Mouse (Mus musculus) mouse trophoblast stem cell (cell line): ENCODE data around the gene Npdc1.
"Not testable (repeated sequence)": the region's sequence is repeated elsewhere in the genome, so short reads cannot be mapped to it uniquely, and the experiment has no call there.

Experiments
- in situ Hi-C, 2 experiments: fragments of 300-500 bp; cut with MseI, MboI; formaldehyde crosslinking; loops; 2 replicates in 1 of 2; 3 replicates in 1 of 2; pipeline ENCODE4 v1.15.1; 2025

Gene Npdc1

DNA sequence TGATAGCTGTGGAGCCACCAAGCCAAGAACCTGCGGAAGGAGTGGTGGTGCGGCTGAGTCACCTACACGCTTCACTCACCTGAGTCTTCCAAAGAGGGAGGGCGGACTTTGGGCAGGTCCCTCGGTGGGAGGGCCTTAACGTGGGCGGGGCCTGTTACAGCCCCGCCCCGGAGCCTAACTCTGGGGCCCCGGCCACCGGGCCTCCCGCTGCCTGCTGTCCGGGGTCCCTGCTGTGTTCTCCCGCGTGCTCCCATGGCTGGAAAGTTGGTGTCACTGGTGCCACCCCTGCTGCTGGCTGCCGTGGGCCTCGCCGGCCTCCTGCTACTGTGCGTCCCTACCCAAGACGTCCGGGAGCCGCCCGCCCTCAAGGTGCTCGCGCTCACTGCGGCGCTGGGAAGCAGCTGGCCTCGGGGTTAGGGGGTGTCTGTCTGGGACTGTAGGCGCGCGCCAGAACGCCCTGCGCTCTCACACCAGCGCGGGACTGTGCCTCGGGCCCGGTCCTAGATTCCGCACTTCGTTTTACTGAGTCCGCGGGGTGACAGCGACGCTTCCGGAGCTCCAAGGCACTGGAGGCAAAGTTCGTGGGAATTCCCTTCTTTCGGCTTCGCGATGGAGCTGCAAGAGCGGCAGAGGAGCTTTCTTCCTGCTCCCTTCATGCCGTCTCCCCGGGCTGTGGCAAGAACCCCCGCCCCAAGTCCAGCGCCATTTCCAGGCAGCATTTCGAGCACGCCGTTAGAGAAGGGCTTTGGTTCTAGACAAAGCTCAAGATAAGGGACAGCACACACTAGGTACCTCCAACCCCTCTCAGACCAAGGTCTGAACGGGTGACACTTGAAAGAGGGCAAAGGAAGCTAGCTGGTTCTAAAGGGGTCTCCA lies 3.2 kb upstream of the Npdc1 start, which contains the start of gene Entpd2:
Gene Entpd2, plus strand, starts transcription at position 154 of the 876 bp plus-strand sequence.
- in situ Hi-C loops = no loop called here

DNA sequence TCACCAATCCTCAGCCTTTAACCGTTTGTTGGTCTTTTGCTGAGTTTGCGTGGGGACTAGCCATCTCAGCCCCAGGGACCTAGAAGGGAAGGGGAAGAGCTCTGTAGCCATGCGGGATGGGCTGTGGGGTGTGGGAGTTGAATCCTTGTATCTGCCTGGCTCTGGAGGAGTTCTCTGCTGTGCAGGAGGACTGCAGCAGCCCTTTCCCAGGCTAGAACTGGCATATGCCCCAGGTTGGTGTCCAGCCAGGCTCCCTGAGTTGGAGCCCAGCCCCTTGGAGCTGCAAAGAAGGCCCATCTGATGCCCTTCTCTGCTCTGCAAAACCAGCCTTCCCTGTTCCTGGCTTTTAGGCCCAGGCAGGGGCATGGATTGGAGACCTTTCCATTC lies 2.6 kb upstream of the Npdc1 start:
- in situ Hi-C loops = no loop called here

DNA sequence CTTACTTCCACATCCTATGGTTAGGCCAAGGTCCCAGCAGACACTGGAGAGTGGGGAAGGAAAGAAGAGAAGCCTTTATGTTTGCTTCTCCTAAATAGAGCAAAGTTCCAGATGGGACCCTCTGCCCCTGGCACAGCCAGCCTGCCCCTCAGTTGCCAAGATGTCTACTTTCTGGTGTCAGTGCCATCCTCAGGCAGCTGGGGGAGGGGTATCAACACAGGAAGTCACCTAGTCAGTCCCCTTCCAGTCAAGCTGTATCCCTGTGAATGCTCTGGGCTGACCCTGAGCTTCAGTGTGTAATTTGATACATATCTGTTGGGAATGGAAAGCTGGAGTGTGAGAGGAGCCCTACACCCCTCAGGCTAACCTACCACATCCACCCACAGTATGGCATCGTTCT lies 2.1 kb upstream of the Npdc1 start:
- in situ Hi-C loops = no loop called here

DNA sequence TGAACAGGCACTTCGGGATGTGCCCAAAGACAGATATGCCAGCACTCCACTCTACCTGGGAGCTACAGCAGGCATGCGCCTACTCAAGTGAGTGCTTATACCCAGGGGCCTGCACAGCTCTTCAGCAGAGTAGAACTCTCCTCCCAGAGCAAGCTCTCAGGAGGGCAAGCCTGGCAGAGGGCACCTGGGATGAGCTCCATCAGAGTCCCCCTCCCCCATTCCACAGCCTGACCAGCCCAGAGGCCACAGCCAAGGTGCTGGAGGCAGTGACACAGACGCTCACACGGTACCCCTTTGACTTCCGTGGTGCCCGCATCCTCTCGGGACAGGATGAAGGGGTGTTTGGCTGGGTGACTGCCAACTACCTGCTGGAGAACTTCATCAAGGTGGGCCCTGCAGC lies 1.1 kb upstream of the Npdc1 start:
- in situ Hi-C loops = no loop called here

DNA sequence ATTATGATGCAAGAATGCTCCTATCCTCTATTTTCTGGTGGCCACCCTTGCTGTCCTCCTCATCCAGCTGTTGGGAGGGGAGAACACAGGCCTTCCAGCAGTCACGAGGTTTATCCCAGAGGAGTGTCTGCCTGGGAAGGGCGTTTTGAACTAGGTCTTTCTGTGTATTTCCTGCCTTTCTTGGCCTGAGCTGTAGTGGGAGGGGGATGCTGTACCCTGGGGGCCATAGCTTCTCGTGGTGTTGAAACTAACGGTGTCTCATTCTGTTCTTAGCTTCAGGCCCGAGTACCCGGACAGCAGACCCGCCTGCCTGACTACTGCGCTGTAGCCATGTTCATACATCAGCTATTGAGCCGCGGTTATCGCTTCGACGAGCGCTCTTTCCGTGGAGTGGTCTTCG lies 1.1 kb downstream of the Npdc1 start:
- in situ Hi-C loops = no loop called here

DNA sequence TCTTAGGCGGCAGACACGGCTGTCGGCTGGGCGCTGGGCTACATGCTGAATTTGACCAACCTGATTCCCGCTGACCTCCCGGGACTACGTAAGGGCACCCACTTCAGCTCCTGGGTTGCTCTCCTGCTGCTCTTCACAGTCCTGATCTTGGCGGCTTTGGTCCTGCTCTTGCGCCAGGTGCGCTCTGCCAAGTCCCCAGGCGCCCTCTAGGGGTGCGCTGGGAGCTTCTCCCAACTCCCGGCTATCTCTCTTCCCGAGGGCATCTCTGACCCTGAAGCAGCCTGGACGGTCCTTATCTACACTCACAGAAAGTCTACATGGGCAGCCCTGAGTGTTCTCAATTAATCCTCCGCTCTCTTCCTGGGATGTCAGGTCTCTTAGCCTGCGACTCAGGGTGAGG lies 1.6 kb downstream of the Npdc1 start:
- in situ Hi-C loops = no loop called here

DNA sequence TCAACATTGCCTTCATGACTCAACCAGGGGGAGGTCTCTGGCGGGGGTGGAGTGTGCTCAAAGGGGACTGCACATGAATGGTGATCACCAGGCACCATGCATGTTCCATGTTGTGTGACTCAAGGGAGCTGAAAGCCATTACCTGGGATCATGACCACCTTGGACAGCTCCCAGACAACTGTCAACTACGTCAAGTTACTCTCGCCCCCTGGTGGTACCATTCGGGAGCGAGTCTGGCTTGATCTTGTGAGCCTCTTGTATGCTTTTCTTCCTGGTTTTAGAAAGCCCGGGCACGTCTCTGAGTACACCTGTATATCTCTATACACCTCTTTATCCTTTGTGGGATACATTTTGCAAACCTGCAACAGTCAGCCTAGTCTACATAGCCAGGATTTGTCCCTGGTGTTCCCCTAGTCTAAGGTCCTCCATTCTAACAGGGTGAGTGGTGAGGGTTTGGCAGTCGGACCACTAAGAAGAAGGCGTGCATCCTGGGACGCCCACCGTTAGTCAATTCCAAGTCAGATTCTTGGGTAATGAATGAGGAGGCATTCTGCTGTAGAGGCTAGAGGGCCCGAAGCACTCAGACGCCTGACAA lies 3.3 kb downstream of the Npdc1 start:
- in situ Hi-C loops = no loop called here

DNA sequence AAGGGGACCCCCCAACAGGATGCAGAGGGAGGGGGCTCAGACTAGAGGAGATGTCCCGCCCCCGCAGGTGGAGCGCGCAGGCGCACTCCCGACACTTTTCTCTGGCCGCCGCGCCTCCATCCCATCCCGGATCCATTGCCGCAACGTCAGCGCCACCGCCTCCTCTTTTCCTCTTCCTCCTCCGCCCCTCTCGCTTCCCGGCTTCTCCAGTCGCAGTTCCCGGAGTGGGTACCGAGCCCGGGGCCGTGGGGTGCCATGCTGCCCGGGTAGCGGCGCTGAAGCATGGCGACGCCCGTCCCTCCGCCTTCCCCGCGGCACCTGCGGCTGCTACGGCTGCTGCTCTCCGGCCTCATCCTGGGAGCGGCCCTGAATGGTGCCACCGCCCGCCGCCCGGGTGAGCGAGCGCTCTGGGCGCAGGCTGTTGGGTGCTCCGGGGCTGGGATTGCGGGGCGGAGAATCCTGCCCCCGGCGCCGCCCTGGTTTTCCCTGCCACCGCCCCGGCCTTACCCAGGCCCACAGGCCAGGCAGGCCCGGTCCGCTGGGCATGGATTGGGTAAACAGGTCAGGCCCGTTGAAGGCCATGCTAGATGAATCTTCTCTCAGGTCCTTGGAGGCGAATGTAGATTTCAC lies 3.9 kb downstream of the Npdc1 start:
- in situ Hi-C loops = no loop called here

DNA sequence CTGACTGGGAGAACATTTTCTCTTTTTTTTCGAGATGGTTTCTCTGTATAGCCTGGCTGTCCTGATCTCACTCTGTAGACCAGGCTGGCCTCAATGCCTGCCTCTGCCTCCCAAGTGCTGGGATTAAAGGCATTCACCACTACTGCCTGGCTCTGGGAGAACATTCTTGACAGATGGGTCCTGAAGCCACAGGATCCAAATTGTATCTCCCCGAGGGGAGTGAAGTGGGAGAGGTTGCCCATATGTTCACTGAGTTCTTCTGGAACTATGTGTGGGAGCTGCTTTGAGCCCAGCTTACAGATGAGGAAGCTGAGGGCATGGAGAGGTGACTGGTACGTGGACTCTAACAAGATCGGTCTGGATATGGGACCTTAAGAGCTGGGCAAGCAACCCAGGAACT lies 4.8 kb downstream of the Npdc1 start:
- in situ Hi-C loops = no loop called here

DNA sequence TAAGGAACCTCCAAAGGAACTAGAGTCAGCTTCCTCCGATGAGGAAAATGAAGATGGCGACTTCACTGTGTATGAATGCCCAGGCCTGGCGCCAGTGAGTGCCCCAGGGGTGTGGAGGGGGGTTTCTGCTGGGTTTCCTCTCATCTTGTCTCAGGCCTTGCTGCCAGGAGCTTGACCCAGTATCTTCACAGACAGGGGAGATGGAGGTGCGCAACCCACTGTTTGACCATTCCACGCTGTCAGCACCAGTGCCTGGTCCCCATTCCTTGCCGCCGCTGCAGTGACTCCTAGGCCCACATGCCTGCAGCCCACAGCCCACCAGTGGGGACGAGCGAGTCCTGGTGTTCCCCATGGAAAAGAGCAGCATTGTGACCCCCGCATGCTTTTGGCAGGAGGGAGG lies 9.8 kb downstream of the Npdc1 start:
- in situ Hi-C loops = no loop called here

DNA sequence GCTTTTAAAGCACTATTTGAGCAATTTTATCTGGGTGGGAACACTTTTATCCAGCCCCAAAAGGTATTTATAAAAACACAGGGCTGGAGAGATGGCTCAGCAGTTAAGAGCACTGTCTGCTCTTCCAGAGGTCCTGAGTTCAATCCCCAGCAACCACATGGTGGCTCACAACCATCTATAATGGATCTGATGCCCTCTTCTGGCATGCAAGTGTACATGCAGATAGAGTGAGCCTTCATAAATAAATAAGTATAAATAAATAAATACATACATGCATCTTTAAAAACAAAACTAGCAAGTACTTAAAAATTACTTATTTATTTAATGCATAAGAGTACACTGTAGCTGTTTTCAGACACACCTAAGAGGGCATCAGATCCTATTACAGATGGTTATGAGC lies 14.3 kb downstream of the Npdc1 start:
- in situ Hi-C loops = not testable (repeated sequence)

DNA sequence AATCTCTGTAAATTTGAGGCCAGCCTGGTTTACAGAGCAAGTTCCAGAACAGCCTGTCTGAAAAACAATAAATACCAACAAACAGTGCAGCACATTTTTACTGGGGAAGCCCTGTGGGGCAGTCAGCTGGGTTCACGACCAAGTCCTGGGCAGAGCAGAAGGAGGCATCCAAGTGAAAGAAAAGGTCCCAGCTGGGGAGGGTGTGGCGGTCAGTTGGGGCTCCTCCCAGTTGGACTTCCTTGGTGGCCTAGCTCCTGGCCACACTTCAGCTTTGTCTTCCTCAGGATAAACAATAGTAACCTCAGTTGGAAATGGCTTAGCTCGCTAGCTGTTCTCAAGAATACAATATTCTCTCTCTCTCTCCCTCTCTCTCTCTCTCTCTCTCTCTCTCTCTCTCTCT lies 18.3 kb downstream of the Npdc1 start:
- in situ Hi-C loops = no loop called here

DNA sequence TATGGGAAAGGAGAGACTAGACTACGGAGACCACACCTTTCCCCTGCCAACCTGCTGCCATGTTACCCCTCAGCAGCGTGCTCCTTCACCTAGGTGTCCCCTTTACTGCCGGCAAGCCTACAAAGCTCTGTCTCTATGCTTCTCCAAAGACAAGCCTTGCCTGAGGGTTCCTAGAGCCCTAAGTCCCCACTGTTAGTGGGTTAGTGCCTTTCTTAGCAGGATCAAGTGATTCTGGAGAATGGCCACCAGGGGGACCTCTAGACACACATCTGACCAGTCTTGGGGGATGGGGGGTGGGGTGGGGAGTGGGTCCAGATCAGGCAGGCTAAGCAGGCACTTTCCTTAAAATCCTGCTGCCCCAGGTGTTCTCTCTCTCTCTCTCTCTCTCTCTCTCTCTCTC lies 22.7 kb downstream of the Npdc1 start:
- in situ Hi-C loops = loop anchor here in 1 of 2 experiments (5.0 kb wide), 1 partner anchor 65 kb away; no protein-coding TSS in a partner anchor

DNA sequence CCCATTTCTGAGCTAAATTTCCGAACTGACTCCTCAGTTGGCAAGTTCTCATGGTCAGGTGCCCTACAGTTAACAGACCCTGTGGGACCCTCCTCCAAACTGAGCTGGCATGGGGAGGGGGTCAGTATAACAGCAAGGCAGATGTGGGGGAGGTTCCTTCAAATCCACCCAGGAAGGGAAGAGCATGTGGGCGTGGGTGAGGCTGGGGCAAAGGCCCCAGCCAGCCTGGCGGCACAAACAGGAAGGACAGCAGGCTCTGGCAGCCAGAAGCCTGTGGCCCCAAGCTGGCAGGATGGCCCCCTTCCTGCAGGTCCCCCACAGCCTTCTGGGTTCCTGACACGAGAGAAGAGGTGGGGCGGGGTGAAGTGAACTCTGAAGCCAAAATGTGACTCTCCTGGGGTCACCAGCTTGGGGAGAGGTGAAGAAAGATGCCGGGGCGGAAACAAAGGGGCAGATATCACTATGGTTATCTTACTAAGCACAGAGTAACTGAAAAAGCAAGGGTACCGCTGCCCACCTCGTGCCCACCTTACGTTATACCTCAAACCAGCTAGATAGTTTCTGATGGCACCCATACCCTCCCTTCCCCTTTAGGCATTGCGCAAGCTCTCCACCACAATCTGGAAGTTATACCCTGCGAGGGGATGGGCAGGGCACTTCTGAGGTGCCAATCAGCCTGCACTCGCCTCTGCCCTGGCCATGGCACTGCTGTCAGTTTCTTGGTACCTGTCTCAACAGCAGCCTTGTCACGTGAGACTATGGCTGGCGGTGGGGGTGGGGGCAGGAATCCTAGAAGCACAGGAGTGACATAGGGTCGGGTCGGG lies 23.6 kb downstream of the Npdc1 start, which contains the start of gene Fut7:
Gene Fut7, plus strand, starts transcription at position 681 of the 824 bp plus-strand sequence.
- in situ Hi-C loops = loop anchor here in 1 of 2 experiments (5.0 kb wide), 1 partner anchor 65 kb away; no protein-coding TSS in a partner anchor

DNA sequence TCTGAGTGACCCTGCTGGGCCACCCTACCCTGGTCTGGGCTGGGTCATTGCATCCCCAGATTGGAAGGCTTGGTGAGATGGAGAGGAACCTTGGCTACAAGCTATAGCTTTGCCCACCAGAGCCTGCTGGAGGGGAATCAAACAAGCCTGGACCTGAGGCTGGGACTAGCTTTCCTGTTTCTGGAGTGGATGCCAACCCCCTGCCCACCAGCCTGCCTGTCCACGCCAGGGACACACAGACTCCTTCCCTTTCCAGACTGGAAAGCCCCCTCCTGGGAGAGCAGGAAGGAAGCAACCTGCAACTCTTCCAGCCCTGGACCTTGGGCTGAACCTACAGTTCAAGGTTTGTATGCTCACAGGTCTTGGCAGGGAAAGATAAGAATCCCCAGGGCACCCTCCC lies 24.5 kb downstream of the Npdc1 start:
- in situ Hi-C loops = loop anchor here in 1 of 2 experiments (5.0 kb wide), 1 partner anchor 64 kb away; no protein-coding TSS in a partner anchor

DNA sequence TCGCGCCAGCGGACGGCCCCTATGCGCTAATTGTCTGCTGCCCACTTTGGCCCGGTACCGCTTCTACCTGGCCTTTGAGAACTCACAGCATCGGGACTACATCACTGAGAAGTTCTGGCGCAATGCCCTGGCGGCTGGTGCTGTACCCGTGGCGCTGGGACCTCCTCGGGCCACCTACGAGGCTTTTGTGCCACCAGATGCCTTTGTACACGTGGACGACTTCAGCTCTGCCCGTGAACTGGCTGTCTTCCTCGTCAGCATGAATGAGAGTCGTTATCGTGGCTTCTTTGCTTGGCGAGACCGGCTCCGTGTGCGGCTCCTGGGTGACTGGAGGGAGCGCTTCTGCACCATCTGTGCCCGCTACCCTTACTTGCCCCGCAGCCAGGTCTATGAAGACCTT lies 26.3 kb downstream of the Npdc1 start:
- in situ Hi-C loops = loop anchor here in 1 of 2 experiments (5.0 kb wide), 1 partner anchor 57 kb away; no protein-coding TSS in a partner anchor

DNA sequence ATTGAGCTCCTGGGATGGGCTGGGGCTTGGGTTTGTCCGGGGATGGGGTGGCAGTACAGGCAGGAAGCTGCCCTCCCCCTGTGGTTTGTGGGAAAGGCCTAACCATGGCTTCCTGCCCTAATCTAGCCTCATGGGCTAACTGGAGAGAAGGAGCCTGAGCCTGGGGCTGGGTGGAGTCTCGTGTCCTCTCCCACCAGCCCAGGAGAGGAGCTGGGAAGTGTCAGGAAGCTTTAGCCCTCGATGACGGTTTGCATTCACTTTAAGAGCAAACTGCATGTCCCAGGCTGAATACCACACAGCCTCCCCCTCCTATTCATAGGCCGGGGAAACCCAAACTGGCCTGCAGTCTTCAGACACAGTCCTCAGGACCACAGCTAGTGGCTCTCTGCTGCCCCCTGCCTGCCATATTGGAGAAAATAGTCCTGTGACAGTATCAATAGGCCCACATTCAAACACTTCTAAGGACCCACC lies 27.6 kb downstream of the Npdc1 start:
- in situ Hi-C loops = loop anchor here in 1 of 2 experiments (5.0 kb wide), 1 partner anchor 56 kb away; no protein-coding TSS in a partner anchor

DNA sequence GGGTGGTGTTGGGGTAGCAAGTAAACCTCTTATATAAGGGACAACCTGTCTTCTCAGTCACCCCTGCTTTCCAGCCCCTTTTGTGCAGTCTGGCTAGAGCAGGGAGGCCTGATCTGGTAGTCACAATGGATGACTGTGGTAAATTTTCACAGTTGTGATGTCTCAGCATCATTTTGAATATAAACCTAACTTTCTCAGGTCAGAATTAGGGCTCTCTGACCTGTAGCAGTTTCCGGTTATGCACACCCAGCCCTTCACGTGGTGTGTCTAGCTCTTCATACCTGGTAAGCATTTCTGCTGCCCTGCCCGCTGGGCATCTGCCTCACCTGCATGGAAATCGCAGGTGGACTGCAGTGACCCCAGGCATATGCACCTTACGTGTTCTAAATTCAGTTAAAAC lies 28.1 kb downstream of the Npdc1 start:
- in situ Hi-C loops = loop anchor here in 1 of 2 experiments (5.0 kb wide), 1 partner anchor 55 kb away; no protein-coding TSS in a partner anchor

DNA sequence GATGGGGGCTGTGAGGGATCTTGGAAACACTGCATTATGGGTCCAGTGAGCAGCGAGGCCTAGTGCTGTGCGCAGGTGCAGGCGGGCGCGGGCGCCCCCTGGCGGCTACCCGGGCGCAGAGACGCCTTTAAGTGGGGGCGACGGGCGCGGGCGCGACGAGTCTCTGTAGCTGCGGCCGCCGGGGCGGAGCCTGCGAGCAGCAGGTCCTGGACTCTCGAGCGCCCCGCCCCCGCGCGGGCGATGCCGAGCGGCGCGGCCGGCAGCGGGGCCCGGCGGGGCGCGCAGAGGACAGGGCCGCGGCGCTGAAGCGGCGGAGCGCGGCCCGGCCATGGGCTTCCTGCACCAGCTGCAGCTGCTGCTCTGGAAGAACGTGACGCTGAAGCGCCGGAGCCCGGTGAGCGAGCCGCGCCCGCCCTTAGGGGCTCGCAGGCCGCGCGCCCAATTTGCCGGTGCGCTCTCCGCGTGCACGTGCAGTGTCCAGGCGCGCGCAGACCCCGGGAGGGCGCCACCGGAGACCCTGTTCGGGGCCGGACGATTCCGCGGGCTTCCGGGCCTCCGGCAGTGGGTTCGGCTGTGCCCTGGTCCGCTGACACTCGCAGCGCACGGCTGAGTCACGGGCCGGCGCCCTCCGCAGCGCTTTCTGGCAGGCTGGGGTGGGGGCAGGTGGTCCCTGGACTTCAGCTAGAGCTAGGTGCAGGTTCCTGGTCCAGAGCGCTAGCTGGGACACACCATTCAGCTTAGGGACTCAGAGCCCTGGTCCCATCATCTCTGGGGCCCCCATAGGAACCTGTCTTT lies 29.5 kb downstream of the Npdc1 start, which contains the start of gene Abca2:
Gene Abca2, plus strand, starts transcription at position 262 of the 795 bp plus-strand sequence.
- in situ Hi-C loops = loop anchor here in 1 of 2 experiments (5.0 kb wide), 1 partner anchor 54 kb away; no protein-coding TSS in a partner anchor
